Mouse (Mus musculus) yolk sac, embryonic 10.5 days (tissue): ENCODE results near the gene Slc38a8.

Experiments
- DNase-seq: peaks from one replicate; pipeline ENCODE4 v3.0.0-alpha.2; 2017; ENCODE audit warnings: low spot score

The Slc38a8 gene

DNA sequence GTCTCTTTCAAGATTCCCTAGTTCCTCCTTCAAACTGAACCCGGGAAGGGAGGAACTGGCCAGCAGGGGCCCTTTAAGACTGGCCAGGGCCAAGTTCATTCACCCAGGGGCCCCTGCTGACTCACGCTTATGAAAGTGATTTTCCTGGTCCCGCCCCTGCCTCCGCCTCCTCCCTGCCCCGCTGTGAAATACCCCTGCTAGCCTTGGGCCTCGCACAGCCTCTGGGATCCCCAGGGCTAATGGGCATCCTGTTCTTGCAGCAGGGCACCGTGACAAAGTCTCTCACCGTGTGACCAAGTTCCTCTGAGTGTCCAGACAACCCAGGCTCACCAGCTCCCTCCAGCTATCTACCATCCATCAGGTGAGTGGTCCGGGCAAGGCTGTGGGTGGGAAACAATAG lies 64.6 kb downstream of the Slc38a8 start:
- peak; percentile 77 for DNase-seq

DNA sequence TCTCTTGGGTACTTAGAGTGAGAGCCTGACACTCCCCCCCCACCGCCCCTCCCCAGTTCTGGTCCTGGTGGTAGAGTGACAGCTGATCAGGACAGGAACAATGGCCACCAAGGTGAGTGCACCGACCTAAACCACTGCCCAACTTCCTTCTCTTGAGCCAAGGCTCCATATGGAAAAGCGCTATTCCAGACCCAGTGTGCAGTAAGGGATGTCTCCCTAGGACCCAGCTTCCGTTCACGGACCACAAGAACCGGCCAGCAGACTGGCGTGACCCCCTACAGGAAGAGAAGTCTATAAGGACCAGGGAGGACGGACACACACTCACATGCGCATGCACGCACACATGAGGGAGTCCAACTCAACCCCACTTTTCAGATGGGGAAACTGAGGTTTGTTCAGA lies 65.2 kb downstream of the Slc38a8 start:
- no peak for DNase-seq

DNA sequence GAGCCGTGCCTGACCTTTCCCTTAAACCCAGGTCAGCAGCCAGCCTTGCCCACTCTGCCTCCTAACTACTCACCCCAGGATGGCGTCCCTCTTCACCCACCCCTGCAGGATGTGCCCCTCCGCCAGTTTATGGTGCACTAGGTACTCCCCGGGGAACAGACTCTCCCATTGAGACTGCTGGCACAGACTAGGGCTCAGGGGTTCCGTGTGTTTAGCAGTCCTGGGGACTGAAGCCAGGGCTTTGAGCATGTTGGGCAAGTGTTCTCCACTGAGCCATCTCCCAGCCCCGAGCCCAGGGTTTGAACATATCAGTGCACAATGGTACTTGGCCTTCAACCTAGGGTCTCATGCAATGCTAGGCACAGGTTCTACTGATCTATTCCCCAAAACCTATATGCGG lies 66.0 kb downstream of the Slc38a8 start:
- no peak for DNase-seq

DNA sequence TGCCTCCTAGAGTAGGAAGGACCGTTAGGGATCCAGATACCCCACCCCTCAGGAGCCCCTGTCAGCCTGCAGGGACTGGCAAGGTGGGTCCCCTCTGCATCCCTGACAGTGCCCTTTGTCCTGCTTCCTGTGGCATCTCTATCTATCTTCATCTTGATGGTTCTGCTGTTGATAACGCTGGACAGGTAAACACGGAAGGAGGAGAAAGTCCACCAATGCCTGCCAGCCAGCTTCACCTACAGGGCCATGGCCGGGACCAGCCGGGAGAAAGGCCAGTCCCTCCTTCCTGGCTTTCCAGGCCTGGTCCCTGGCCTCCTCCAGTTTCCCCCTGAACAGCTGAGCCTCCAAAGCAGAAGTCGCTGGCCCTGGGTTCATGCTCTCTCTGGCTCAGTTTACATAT lies 66.9 kb downstream of the Slc38a8 start:
- no peak for DNase-seq

GRCm38 (mm10) chr8:119433582-119434174 lies 67.8 kb downstream of the Slc38a8 start, which contains the start of gene Osgin1:
Gene Osgin1 (plus strand): TSS chr8:119434124.
- no peak for DNase-seq

GRCm38 (mm10) chr8:119432372-119432771 lies 69.1 kb downstream of the Slc38a8 start:
- peak; percentile 85 for DNase-seq

DNA sequence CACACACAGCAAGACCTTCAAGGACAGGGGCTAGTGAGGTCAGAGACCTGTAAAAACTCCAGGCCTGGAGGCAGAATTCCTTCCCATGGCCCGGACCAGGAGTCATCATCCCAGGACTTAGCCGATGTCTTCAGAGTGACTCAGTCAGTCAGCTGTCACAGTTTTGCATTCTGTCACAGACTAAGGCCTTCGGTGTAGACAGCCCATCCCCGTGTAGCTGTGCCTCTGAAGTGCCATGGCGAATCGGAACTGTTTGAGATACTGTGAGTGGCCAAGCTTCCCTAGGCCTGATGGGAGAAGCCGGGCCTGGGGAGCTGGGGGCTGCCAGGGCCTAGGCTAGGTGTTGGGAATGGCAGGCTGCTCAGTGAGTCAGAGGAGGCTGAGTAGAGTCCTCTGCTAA lies 70.8 kb downstream of the Slc38a8 start:
- DNase-seq: no peak

GRCm38 (mm10) chr8:119430250-119430649 lies 71.2 kb downstream of the Slc38a8 start:
- DNase-seq: peak; percentile 75
